Mouse (Mus musculus) C2C12 (cell line): ENCODE data around the gene Ppp1r2. TPM values are rescaled to one million over a fixed set of nuclear protein-coding genes. Genes with fewer than 3 reads are reported as not detected.

Experiments
- H3K27me3 ChIP-seq: one replicate; pipeline ENCODE4 v1.6.1; 2011; ENCODE audit not compliant: control insufficient read depth, insufficient read depth, insufficient read length
- H3K36me3 ChIP-seq: one replicate; pipeline ENCODE4 v1.6.1; 2011; ENCODE audit not compliant: control insufficient read depth, insufficient read depth
- H3K4me3 ChIP-seq: one replicate; pipeline ENCODE4 v1.5.1; 2011; ENCODE audit warnings: mild to moderate bottlenecking, control low read depth; ENCODE audit not compliant: poor library complexity, insufficient read depth, severe bottlenecking
- H3K79me2 ChIP-seq: one replicate; pipeline ENCODE4 v1.6.1; 2011; ENCODE audit not compliant: control insufficient read depth, insufficient read depth
- H3K79me3 ChIP-seq: one replicate; pipeline ENCODE4 v1.6.1; 2011; ENCODE audit warnings: low read depth, control low read depth
- H3ac ChIP-seq: one replicate; pipeline ENCODE3; 2011; ENCODE audit warnings: low read depth; ENCODE audit not compliant: control insufficient read depth, insufficient read length
- CEBPB ChIP-seq: IDR thresholded peaks from one replicate; pipeline ENCODE4 v1.6.1; 2011; ENCODE audit warnings: low read depth, mild to moderate bottlenecking, control low read depth, moderate library complexity
- CTCF ChIP-seq: IDR thresholded peaks from one replicate; pipeline ENCODE4 v1.5.1; 2011; ENCODE audit not compliant: control insufficient read depth, insufficient read depth, insufficient read length
- FOSL1 ChIP-seq: IDR thresholded peaks from one replicate; pipeline ENCODE4 v1.8.0; 2011; ENCODE audit warnings: mild to moderate bottlenecking, low read length; ENCODE audit not compliant: poor library complexity, insufficient read depth, severe bottlenecking
- MAX ChIP-seq: IDR thresholded peaks from one replicate; pipeline ENCODE4 v1.6.1; 2011; ENCODE audit warnings: mild to moderate bottlenecking, control low read depth
- MYOD1 ChIP-seq: IDR thresholded peaks from one replicate; pipeline ENCODE4 v1.6.1; 2011; ENCODE audit warnings: low read depth; ENCODE audit not compliant: control insufficient read depth, insufficient read length
- MYOG ChIP-seq: IDR thresholded peaks from one replicate; pipeline ENCODE4 v1.6.1; 2011; ENCODE audit not compliant: control insufficient read depth, insufficient read length; ENCODE audit errors: extremely low read depth
- USF1 ChIP-seq: IDR thresholded peaks from one replicate; pipeline ENCODE4 v1.6.1; 2011; ENCODE audit warnings: low read depth, mild to moderate bottlenecking, control low read depth, moderate library complexity
- microRNA-seq: library from miRNA; unstranded; fragments of <30 nt; microRNA quantifications from one replicate; pipeline ENCODE4, GENCODE M21; 2019; ENCODE audit warnings: borderline microRNAs expressed
- polyA plus RNA-seq: library from polyadenylated mRNA; unstranded; fragments of >200 nt; fragmentation: generic; extraction: Trizol; gene quantifications from one replicate; pipeline ENCODE4 v1.2.1, GENCODE M21; 2012; ENCODE audit warnings: missing spikeins

The Ppp1r2 gene
- polyA plus RNA-seq, 1 experiment, result 39.9 TPM

- TF ChIP-seq MAX (no peak), CEBPB (no peak), FOSL1 (no peak), CTCF (no peak), MYOD1 (no peak), MYOG (no peak), USF1 (no peak)
These were observed 69.4 kb downstream of the Ppp1r2 start for GRCm38 (mm10) chr16:31205726-31206125.

GRCm38 (mm10) chr16:31205187-31205586, 69.9 kb downstream of the Ppp1r2 start:
- Histone ChIP-seq H3K27me3 (no peaks in the 10 kb centered on the region), H3K4me3 (no peak overlapping the region), H3ac (no peak overlapping the region)

More at GRCm38 (mm10) chr16:31205726-31206125, 69.4 kb downstream of the Ppp1r2 start:
- Histone ChIP-seq H3K27me3 (no peaks in the 10 kb centered on the region), H3K4me3 (no peak overlapping the region), H3ac (no peak overlapping the region), H3K79me2 (peaks cover 1% of the 10 kb centered on the region), H3K79me3 (peaks cover 1% of the 10 kb centered on the region), H3K36me3 (no peaks in the 10 kb centered on the region)

GRCm38 (mm10) chr16:31204216-31204615, 70.9 kb downstream of the Ppp1r2 start:
- Histone ChIP-seq H3ac (no peak overlapping the region), H3K36me3 (no peaks in the 10 kb centered on the region), H3K27me3 (no peaks in the 10 kb centered on the region), H3K79me2 (peaks cover 17% of the 10 kb centered on the region), H3K79me3 (peaks cover 11% of the 10 kb centered on the region), H3K4me3 (no peak overlapping the region)
- no peak for TF ChIP-seq FOSL1
- TF ChIP-seq CEBPB, result no peak
- no peak for TF ChIP-seq MAX
- no peak for TF ChIP-seq USF1
- no peak for TF ChIP-seq MYOG
- TF ChIP-seq MYOD1, result no peak
- TF ChIP-seq CTCF, result no peak

More at GRCm38 (mm10) chr16:31205187-31205586, 69.9 kb downstream of the Ppp1r2 start:
- H3K79me2 ChIP-seq, result peaks cover 7% of the 10 kb centered on the region
- TF ChIP-seq MYOD1 (no peak), CTCF (no peak), FOSL1 (no peak), MAX (no peak), USF1 (no peak), CEBPB (peak; percentile 57), MYOG (no peak)
- H3K36me3 ChIP-seq, result no peaks in the 10 kb centered on the region
- peaks cover 3% of the 10 kb centered on the region for H3K79me3 ChIP-seq

- H3K4me3 ChIP-seq, result no peak overlapping the region
- no peaks in the 10 kb centered on the region for H3K36me3 ChIP-seq
- TF ChIP-seq CTCF (no peak), MYOD1 (no peak), USF1 (no peak), MAX (no peak), CEBPB (no peak), MYOG (no peak), FOSL1 (no peak)
- H3ac ChIP-seq, result no peak overlapping the region
- peaks cover 34% of the 10 kb centered on the region for H3K79me3 ChIP-seq
- H3K27me3 ChIP-seq, result no peaks in the 10 kb centered on the region
- peaks cover 42% of the 10 kb centered on the region for H3K79me2 ChIP-seq
These were observed 73.4 kb downstream of the Ppp1r2 start for GRCm38 (mm10) chr16:31201704-31202103.

Small RNAs within 50 kb of the gene (microRNA-seq; reads per million reads assigned to microRNA genes)
- gene Gm27415, result not detected

Other genes with a start within 250 kb of the Ppp1r2 start
- 10.4 TPM for gene Xxylt1, start 193.8 kb downstream of the Ppp1r2 start, polyA plus RNA-seq
- gene Acap2, start 74.0 kb downstream of the Ppp1r2 start, polyA plus RNA-seq, result 6.2 TPM
- 0.07 TPM for gene Apod, start 39.5 kb upstream of the Ppp1r2 start, polyA plus RNA-seq
- gene Bdh1, start 147.0 kb upstream of the Ppp1r2 start, polyA plus RNA-seq, result 0.54 TPM